Mouse (Mus musculus) bone marrow macrophage, adult 2 months (primary cell): Measurements from ENCODE around the gene Cdkl1.

ENCODE experiments used
- CTCF ChIP-seq: IDR thresholded peaks from 2 replicates; pipeline ENCODE4 v1.5.1; 2012; ENCODE audit warnings: low read depth, mild to moderate bottlenecking, low read length, moderate library complexity
- POLR2A ChIP-seq: IDR thresholded peaks from 2 replicates; pipeline ENCODE4 v1.6.1; 2012; ENCODE audit warnings: mild to moderate bottlenecking, low read depth, low read length, borderline replicate concordance

GRCm38 (mm10) chr12:69776607-69777340 lies 14.3 kb downstream of the Cdkl1 start:
- no peak for TF ChIP-seq CTCF
- no peak for TF ChIP-seq POLR2A
